Mouse (Mus musculus): ENCODE data around the gene Utp15. TPM values are rescaled to one million over a fixed set of nuclear protein-coding genes. Genes with fewer than 3 reads are reported as not detected.

The Utp15 gene
- total RNA-seq (2021), result 10 to 100 TPM; 18.0 to 20.1 TPM
- long read RNA-seq, experiment 1, full-length matches to known transcripts, result 24 of 28 reads
- long read RNA-seq, experiment 1, partial matches to known transcripts, result 1 of 28 reads
- long read RNA-seq, experiment 1, other reads (novel, unspliced or antisense), result 3 of 28 reads
- long read RNA-seq, experiment 2, full-length matches to known transcripts, result 4 of 5 reads
- long read RNA-seq, experiment 2, partial matches to known transcripts, result 0 of 5 reads
- long read RNA-seq, experiment 2, other reads (novel, unspliced or antisense), result 1 of 5 reads

- peak; percentile 98 to 99 for DNase-seq
Measured at GRCm38 (mm10) chr13:98262636-98263457, at the start of gene Utp15, which contains the start of gene Ankra2. TSS of gene Utp15 (minus strand) at chr13:98263041. TSS of gene Ankra2 (plus strand) at chr13:98263074.

GRCm38 (mm10) chr13:98311597-98311996 is 48.8 kb upstream of the Utp15 start:
- DNase-seq, result no peak

GRCm38 (mm10) chr13:98308724-98309123 is 45.9 kb upstream of the Utp15 start:
- DNase-seq, result no peak

- DNase-seq, result no peak
Measured at GRCm38 (mm10) chr13:98308004-98308403, 45.2 kb upstream of the Utp15 start.

GRCm38 (mm10) chr13:98306852-98307475 is 44.1 kb upstream of the Utp15 start:
- no peak for DNase-seq

GRCm38 (mm10) chr13:98306393-98306792 is 43.6 kb upstream of the Utp15 start:
- DNase-seq, result no peak

GRCm38 (mm10) chr13:98305257-98305656 is 42.4 kb upstream of the Utp15 start:
- no peak for DNase-seq

GRCm38 (mm10) chr13:98298833-98299758 is 36.3 kb upstream of the Utp15 start:
- peak; percentile 75 to 84 for DNase-seq

- DNase-seq, result no peak
Measured at GRCm38 (mm10) chr13:98297883-98298482, 35.1 kb upstream of the Utp15 start.

- DNase-seq, result no peak
Measured at GRCm38 (mm10) chr13:98296072-98296471, 33.2 kb upstream of the Utp15 start.

- no peak for DNase-seq
Measured at GRCm38 (mm10) chr13:98291712-98292111, 28.9 kb upstream of the Utp15 start.

GRCm38 (mm10) chr13:98290719-98291118 is 27.9 kb upstream of the Utp15 start:
- DNase-seq, result no peak

GRCm38 (mm10) chr13:98280990-98281650 is 18.3 kb upstream of the Utp15 start:
- no peak for DNase-seq

- DNase-seq, result no peak
Measured at GRCm38 (mm10) chr13:98279686-98280085, 16.8 kb upstream of the Utp15 start, which contains the start of gene Gm21976. TSS of gene Gm21976 (plus strand) at chr13:98279887.

GRCm38 (mm10) chr13:98277501-98277900 is 14.7 kb upstream of the Utp15 start:
- no peak for DNase-seq

- DNase-seq, result no peak
Measured at GRCm38 (mm10) chr13:98276253-98276652, 13.4 kb upstream of the Utp15 start.

- DNase-seq, result peak; percentile 70 to 74
Measured at GRCm38 (mm10) chr13:98275646-98276045, 12.8 kb upstream of the Utp15 start.

GRCm38 (mm10) chr13:98274023-98274422 is 11.2 kb upstream of the Utp15 start:
- DNase-seq, result no peak

- DNase-seq, result no peak
Measured at GRCm38 (mm10) chr13:98264111-98264510, 1.3 kb upstream of the Utp15 start.

- DNase-seq, result no peak
Measured at GRCm38 (mm10) chr13:98263458-98263987, 682 bp upstream of the Utp15 start.

Measured in adrenal gland, postnatal 36 days (tissue).